Mouse (Mus musculus): ENCODE data around the gene Zfp618.
A peak's percentile ranks its signal among the peaks of the same experiment; 100 is the strongest.

Gene Zfp618

GRCm38 (mm10) chr4:62965497-62966302 is at the start of gene Zfp618:
Gene Zfp618, plus strand, starts transcription at chr4:62965573.
- DNase-seq: no peak

GRCm38 (mm10) chr4:62917056-62917455 is 48.3 kb upstream of the Zfp618 start:
- DNase-seq: no peak

- no peak for DNase-seq
Observed at GRCm38 (mm10) chr4:62933798-62934197, 31.6 kb upstream of the Zfp618 start.

- DNase-seq: no peak
Observed at GRCm38 (mm10) chr4:62935589-62936218, 29.7 kb upstream of the Zfp618 start.

- DNase-seq: no peak
Observed at GRCm38 (mm10) chr4:62941961-62942892, 23.1 kb upstream of the Zfp618 start.

GRCm38 (mm10) chr4:62944326-62944879 is 21.0 kb upstream of the Zfp618 start:
- peak; percentile 24 for DNase-seq

GRCm38 (mm10) chr4:62963806-62964205 is 1.6 kb upstream of the Zfp618 start:
- DNase-seq: no peak

GRCm38 (mm10) chr4:62964844-62965496 is 403 bp upstream of the Zfp618 start:
- no peak for DNase-seq

GRCm38 (mm10) chr4:62969526-62969925 is 4.2 kb downstream of the Zfp618 start:
- DNase-seq: no peak

GRCm38 (mm10) chr4:62971991-62972390 is 6.6 kb downstream of the Zfp618 start:
- DNase-seq: no peak

- DNase-seq: no peak
Observed at GRCm38 (mm10) chr4:62973086-62973485, 7.7 kb downstream of the Zfp618 start.

- DNase-seq: no peak
Observed at GRCm38 (mm10) chr4:62974901-62975300, 9.5 kb downstream of the Zfp618 start.

GRCm38 (mm10) chr4:62975541-62975940 is 10.2 kb downstream of the Zfp618 start:
- no peak for DNase-seq

GRCm38 (mm10) chr4:62977454-62977853 is 12.1 kb downstream of the Zfp618 start:
- peak; percentile 77 for DNase-seq

- no peak for DNase-seq
Observed at GRCm38 (mm10) chr4:62978501-62978911, 13.1 kb downstream of the Zfp618 start.

- DNase-seq: no peak
Observed at GRCm38 (mm10) chr4:62981572-62981971, 16.2 kb downstream of the Zfp618 start.

- DNase-seq: no peak
Observed at GRCm38 (mm10) chr4:62983556-62983955, 18.2 kb downstream of the Zfp618 start.

- no peak for DNase-seq
Observed at GRCm38 (mm10) chr4:62991336-62991735, 26.0 kb downstream of the Zfp618 start.

GRCm38 (mm10) chr4:62993190-62993589 is 27.8 kb downstream of the Zfp618 start:
- no peak for DNase-seq

GRCm38 (mm10) chr4:62997606-62998005 is 32.2 kb downstream of the Zfp618 start:
- DNase-seq: no peak

- peak; percentile 33 for DNase-seq
Observed at GRCm38 (mm10) chr4:62998431-62998835, 33.1 kb downstream of the Zfp618 start.

GRCm38 (mm10) chr4:62998908-62999307 is 33.5 kb downstream of the Zfp618 start:
- DNase-seq: no peak
